Mouse (Mus musculus): ENCODE data around the gene Olfr975. TPM values are rescaled to one million over a fixed set of nuclear protein-coding genes. Genes with fewer than 3 reads are reported as not detected.
"Not testable (repeated sequence)": the region's sequence is repeated elsewhere in the genome, so short reads cannot be mapped to it uniquely, and the experiment has no call there.

Olfr975 gene
- not detected for total RNA-seq (2022)

GRCm38 (mm10) chr9:39951946-39952345 lies at the start of gene Olfr975:
Gene Olfr975 (minus strand): TSS chr9:39952046.
- DNase-seq (ENCODE audit: low spot score in 2 of 2): no peak

GRCm38 (mm10) chr9:39991813-39992212 lies 40.0 kb upstream of the Olfr975 start, which contains the start of gene Olfr978:
Gene Olfr978 (plus strand): TSS chr9:39992113.
- DNase-seq (ENCODE audit: low spot score in 2 of 2): no peak

GRCm38 (mm10) chr9:39976581-39977145 lies 24.8 kb upstream of the Olfr975 start:
- not testable (repeated sequence) for DNase-seq (ENCODE audit: low spot score in 2 of 2)

- DNase-seq (ENCODE audit: low spot score in 2 of 2): not testable (repeated sequence)
These were observed 9.2 kb upstream of the Olfr975 start, which contains the start of gene Olfr976 for GRCm38 (mm10) chr9:39961033-39961432. Gene Olfr976 (minus strand): TSS chr9:39961133.

- no peak for DNase-seq (ENCODE audit: low spot score in 2 of 2)
These were observed 14.6 kb downstream of the Olfr975 start, which contains the start of gene Olfr974 for GRCm38 (mm10) chr9:39937201-39937600. Gene Olfr974 (plus strand): TSS chr9:39937501.

- not testable (repeated sequence) for DNase-seq (ENCODE audit: low spot score in 2 of 2)
These were observed 23.0 kb downstream of the Olfr975 start for GRCm38 (mm10) chr9:39928837-39929236.

- not testable (repeated sequence) for DNase-seq (ENCODE audit: low spot score in 2 of 2)
These were observed 23.6 kb downstream of the Olfr975 start for GRCm38 (mm10) chr9:39927975-39928836.

- no peak for DNase-seq (ENCODE audit: low spot score in 2 of 2)
These were observed 41.9 kb downstream of the Olfr975 start for GRCm38 (mm10) chr9:39909939-39910338.

- DNase-seq (ENCODE audit: low spot score in 2 of 2): no peak
These were observed 44.8 kb downstream of the Olfr975 start, which contains the start of gene Olfr229 for GRCm38 (mm10) chr9:39907036-39907435. Gene Olfr229 (plus strand): TSS chr9:39907336.

GRCm38 (mm10) chr9:39905106-39905505 lies 46.7 kb downstream of the Olfr975 start:
- no peak for DNase-seq (ENCODE audit: low spot score in 2 of 2)

Other genes starting within 250 kb of the Olfr975 start
- not detected for gene Olfr149, start 244.9 kb downstream of the Olfr975 start, total RNA-seq (2022)
- not detected for gene Olfr965, start 240.7 kb downstream of the Olfr975 start, total RNA-seq (2022)
- gene Olfr150, start 221.1 kb downstream of the Olfr975 start, total RNA-seq (2022): not detected
- not detected for gene Olfr967, start 205.8 kb downstream of the Olfr975 start, total RNA-seq (2022)
- gene Olfr968, start 168.8 kb downstream of the Olfr975 start, total RNA-seq (2022): not detected
- gene Olfr969, start 161.1 kb downstream of the Olfr975 start, total RNA-seq (2022): not detected
- gene Olfr970, start 143.2 kb downstream of the Olfr975 start, total RNA-seq (2022): not detected
- not detected for gene Olfr971, start 115.2 kb downstream of the Olfr975 start, total RNA-seq (2022)
- gene Olfr972, start 85.6 kb downstream of the Olfr975 start, total RNA-seq (2022): not detected
- not detected for gene Olfr229, start 44.7 kb downstream of the Olfr975 start, total RNA-seq (2022)
- not detected for gene Olfr974, start 14.5 kb downstream of the Olfr975 start, total RNA-seq (2022)
- not detected for gene Olfr976, start 9.1 kb upstream of the Olfr975 start, total RNA-seq (2022)
- not detected for gene Olfr978, start 40.1 kb upstream of the Olfr975 start, total RNA-seq (2022)
- not detected for gene Olfr979, start 51.4 kb upstream of the Olfr975 start, total RNA-seq (2022)
- gene Olfr980, start 57.5 kb upstream of the Olfr975 start, total RNA-seq (2022): not detected
- gene Olfr981, start 69.4 kb upstream of the Olfr975 start, total RNA-seq (2022): not detected
- not detected for gene Olfr982, start 121.8 kb upstream of the Olfr975 start, total RNA-seq (2022)
- gene Olfr983, start 141.5 kb upstream of the Olfr975 start, total RNA-seq (2022): not detected
- gene Olfr984, start 162.2 kb upstream of the Olfr975 start, total RNA-seq (2022): under 1 TPM in 1 of 4 experiments, not detected in 3; 0.06 TPM
- gene Olfr985, start 178.1 kb upstream of the Olfr975 start, total RNA-seq (2022): not detected
- not detected for gene Tmem225, start 196.1 kb upstream of the Olfr975 start, total RNA-seq (2022)
- under 1 TPM in 1 of 4 experiments, not detected in 3; 0.18 TPM for gene Olfr986, start 228.9 kb upstream of the Olfr975 start, total RNA-seq (2022)
- gene Zfp202, start 240.3 kb upstream of the Olfr975 start, total RNA-seq (2022): 1 to 10 TPM; 3.7 to 5.1 (median 4.4) TPM

Measured in layer of hippocampus, adult 8-10 months (tissue).